Comparison of ENCODE assay signal across 9 mouse cellular contexts in the genomic region with DNA sequence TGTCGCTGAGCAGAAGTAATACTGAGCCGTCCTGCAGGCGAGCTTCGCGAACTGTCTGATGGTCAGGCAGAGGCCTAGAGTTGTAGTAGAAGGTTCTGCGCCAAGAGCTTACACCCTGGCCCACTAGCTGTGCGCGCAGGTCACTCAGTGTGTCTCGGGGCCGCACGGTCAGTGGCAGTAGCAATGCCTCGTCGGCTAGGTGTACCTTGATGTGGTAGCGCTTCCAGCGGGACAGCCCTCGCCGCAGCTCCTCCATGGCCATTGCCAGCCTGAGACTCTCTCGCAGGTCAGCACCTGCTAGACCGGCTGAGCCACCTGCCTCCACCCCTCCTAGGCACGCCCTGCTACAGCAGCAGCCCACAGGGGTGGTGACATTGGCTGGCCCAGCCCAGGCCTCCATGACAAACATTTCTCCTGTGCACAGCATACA. TPM values are rescaled to one million over a fixed set of nuclear protein-coding genes. Genes with fewer than 3 reads are reported as not detected.
DNase-seq lines count a peak whose midpoint lies in the region; ATAC-seq lines count a peak whose summit lies in the region.
"Had no signal": no experiment of that assay in that cellular context is flagged by ENCODE, and none has a peak within 500 bp of the region (broad histone marks: within the 10 kb centered on the region; RNA-seq: fewer than 3 reads in every experiment).

Gene Gm20219, minus strand, starts transcription at position 266 of the 430 bp plus-strand sequence.

- H3K27ac ChIP-seq in midbrain, embryonic 13.5 days: peak within 1 kb of the TSS; percentile 87; the same call in 1 of the 2 replicates
- no peak within 1 kb of the TSS for H3K27ac ChIP-seq in midbrain, embryonic 11.5 days (ENCODE audit: low read depth, low read length)
- H3K27ac ChIP-seq in forebrain, embryonic 15.5 days (replicated peaks): peak within 1 kb of the TSS; percentile 97; the same call in 1 of the 2 replicates
- H3K27ac ChIP-seq in liver, embryonic 11.5 days (ENCODE audit: low read depth, low read length): no peak within 1 kb of the TSS
- H3K27ac ChIP-seq in stomach, embryonic 15.5 days: peak within 1 kb of the TSS; percentile 77

- no peaks in the 10 kb centered on the region for H3K27me3 ChIP-seq in midbrain, embryonic 13.5 days
- no peaks in the 10 kb centered on the region for H3K27me3 ChIP-seq in midbrain, embryonic 11.5 days (ENCODE audit: control insufficient read depth, insufficient read depth, low read length)
- H3K27me3 ChIP-seq in forebrain, embryonic 15.5 days: no peaks in the 10 kb centered on the region
- H3K27me3 ChIP-seq in liver, embryonic 11.5 days (replicated peaks; ENCODE audit: control insufficient read depth, insufficient read depth, low read length): no peaks in the 10 kb centered on the region
- no peaks in the 10 kb centered on the region for H3K27me3 ChIP-seq in stomach, embryonic 15.5 days (replicated peaks)

- DNase-seq in midbrain, embryonic 11.5 days (ENCODE audit: low spot score, missing footprints): no peak
- no peak for DNase-seq in liver, embryonic 11.5 days (ENCODE audit: low spot score)
- DNase-seq in right cerebral cortex, adult 2 months (ENCODE audit: low spot score in 2 of 2): no peak
- DNase-seq in adrenal gland, postnatal 10 days: no peak
- no peak for DNase-seq in gastrocnemius, adult 18-20 months (ENCODE audit: low spot score)
- DNase-seq: right cerebral cortex, adult 18-20 months had no signal

- H3K4me3 ChIP-seq in midbrain, embryonic 13.5 days (replicated peaks): no peak within 1 kb of the TSS
- H3K4me3 ChIP-seq in midbrain, embryonic 11.5 days (ENCODE audit: low read depth, low read length): no peak within 1 kb of the TSS
- no peak within 1 kb of the TSS for H3K4me3 ChIP-seq in forebrain, embryonic 15.5 days
- H3K4me3 ChIP-seq in liver, embryonic 11.5 days (ENCODE audit: low read depth, low read length): no peak within 1 kb of the TSS
- peak within 1 kb of the TSS; percentile 29 for H3K4me3 ChIP-seq in stomach, embryonic 15.5 days (replicated peaks)

- no peak for ATAC-seq in midbrain, embryonic 13.5 days
- ATAC-seq in midbrain, embryonic 11.5 days (ENCODE audit: low FRiP score): no peak
- no peak for ATAC-seq in forebrain, embryonic 15.5 days (replicated peaks)
- 0 out of 2 replicates have a peak, but pooled peaks have one; percentile 28 for ATAC-seq in liver, embryonic 11.5 days (replicated peaks; ENCODE audit: low FRiP score)
- peak; percentile 91 for ATAC-seq in stomach, embryonic 15.5 days (ENCODE audit: insufficient read depth, low FRiP score, low read depth)

- no peak within 1 kb of the TSS for H3K4me2 ChIP-seq in midbrain, embryonic 13.5 days (replicated peaks)
- H3K4me2 ChIP-seq in midbrain, embryonic 11.5 days: no peak within 1 kb of the TSS
- no peak within 1 kb of the TSS for H3K4me2 ChIP-seq in forebrain, embryonic 15.5 days (replicated peaks)
- H3K4me2 ChIP-seq in liver, embryonic 11.5 days: no peak within 1 kb of the TSS
- H3K4me2 ChIP-seq in stomach, embryonic 15.5 days: peak within 1 kb of the TSS; percentile 38

- H3K9me3 ChIP-seq in midbrain, embryonic 13.5 days: no peaks in the 10 kb centered on the region
- no peaks in the 10 kb centered on the region for H3K9me3 ChIP-seq in midbrain, embryonic 11.5 days (ENCODE audit: control insufficient read depth, low read length)
- no peaks in the 10 kb centered on the region for H3K9me3 ChIP-seq in forebrain, embryonic 15.5 days
- H3K9me3 ChIP-seq in liver, embryonic 11.5 days (ENCODE audit: control insufficient read depth, low read length): no peaks in the 10 kb centered on the region
- no peaks in the 10 kb centered on the region for H3K9me3 ChIP-seq in stomach, embryonic 15.5 days

- no peaks in the 10 kb centered on the region for H3K36me3 ChIP-seq in midbrain, embryonic 13.5 days
- H3K36me3 ChIP-seq in midbrain, embryonic 11.5 days (ENCODE audit: control insufficient read depth, insufficient read depth, low read length): no peaks in the 10 kb centered on the region
- no peaks in the 10 kb centered on the region for H3K36me3 ChIP-seq in forebrain, embryonic 15.5 days
- no peaks in the 10 kb centered on the region for H3K36me3 ChIP-seq in liver, embryonic 11.5 days (ENCODE audit: control insufficient read depth, insufficient read depth, low read length)
- no peaks in the 10 kb centered on the region for H3K36me3 ChIP-seq in stomach, embryonic 15.5 days

- H3K9ac ChIP-seq in midbrain, embryonic 13.5 days (replicated peaks): no peak within 1 kb of the TSS
- no peak within 1 kb of the TSS; the same call in 1 of the 2 replicates for H3K9ac ChIP-seq in midbrain, embryonic 11.5 days (ENCODE audit: low read length)
- H3K9ac ChIP-seq in forebrain, embryonic 15.5 days (replicated peaks): no peak within 1 kb of the TSS
- H3K9ac ChIP-seq in liver, embryonic 11.5 days (ENCODE audit: low read depth, low read length): no peak within 1 kb of the TSS
- H3K9ac ChIP-seq in stomach, embryonic 15.5 days: no peak within 1 kb of the TSS

- peaks cover 33% of the 10 kb centered on the region for H3K4me1 ChIP-seq in midbrain, embryonic 13.5 days (replicated peaks)
- peaks cover 11% of the 10 kb centered on the region for H3K4me1 ChIP-seq in midbrain, embryonic 11.5 days (ENCODE audit: control insufficient read depth, insufficient read depth, low read length)
- peaks cover 31% of the 10 kb centered on the region for H3K4me1 ChIP-seq in forebrain, embryonic 15.5 days
- no peaks in the 10 kb centered on the region; the same call in 1 of the 2 replicates for H3K4me1 ChIP-seq in liver, embryonic 11.5 days (replicated peaks; ENCODE audit: control insufficient read depth, insufficient read depth, low read length)
- 0 out of 2 replicates have a peak, but pooled peaks cover 6% of the 10 kb centered on the region for H3K4me1 ChIP-seq in stomach, embryonic 15.5 days

- 84% methylated on average over 20 of the region's 20 CpGs for WGBS in midbrain, embryonic 13.5 days
- 77% methylated on average over 20 of the region's 20 CpGs for WGBS in midbrain, embryonic 11.5 days
- 83% methylated on average over 20 of the region's 20 CpGs for WGBS in forebrain, embryonic 15.5 days
- WGBS in liver, embryonic 11.5 days: 71% methylated on average over 20 of the region's 20 CpGs
- 60% methylated on average over 20 of the region's 20 CpGs for WGBS in stomach, embryonic 15.5 days

RNA-seq across cellular contexts. Expression of gene Gm20219, which starts in this region (rescaled TPM):
- 0.90 and 1.3 TPM in 2 replicates for polyA plus RNA-seq in midbrain, embryonic 13.5 days (2015; fragmentation: Nextera tagmentation; extraction: Ambion mirVana)
- polyA plus RNA-seq in midbrain, embryonic 11.5 days (2014; fragmentation: Nextera tagmentation; extraction: Ambion mirVana): 0.45 and 0.58 TPM in 2 replicates
- polyA plus RNA-seq in forebrain, embryonic 15.5 days (2015; fragmentation: Nextera tagmentation; extraction: Ambion mirVana): 1.5 TPM in 2 replicates
- 0.44 and 0.70 TPM in 2 replicates for polyA plus RNA-seq in liver, embryonic 11.5 days (2014; fragmentation: Nextera tagmentation; extraction: Ambion mirVana)
- polyA plus RNA-seq in stomach, embryonic 15.5 days (2015; fragmentation: Nextera tagmentation; extraction: Ambion mirVana): 9.5 and 10.7 TPM in 2 replicates
- under 1 TPM; 0.69 to 0.70 TPM for total RNA-seq in adrenal gland, postnatal 10 days (2021)
- total RNA-seq in gastrocnemius, adult 18-20 months (2021): under 1 TPM; 0.28 to 0.84 TPM

Comparison
In these comparisons a context has a peak if more than half of its experiments do, and no peak if none do; other contexts are left out.
1. H3K27ac ChIP-seq: peak in midbrain, embryonic 13.5 days (single experiment), forebrain, embryonic 15.5 days (single experiment) and stomach, embryonic 15.5 days (single experiment); none in midbrain, embryonic 11.5 days (single experiment) and liver, embryonic 11.5 days (single experiment).
2. Peak in ATAC-seq in liver, embryonic 11.5 days; RNA of the gene not detected or under 1 TPM.